Mouse (Mus musculus): ENCODE data around the gene Tcte2. TPM values are rescaled to one million over a fixed set of nuclear protein-coding genes. Genes with fewer than 3 reads are reported as not detected.

Gene Tcte2
- polyA plus RNA-seq, 1 experiment from 2014 or later: 0.49 TPM

DNA sequence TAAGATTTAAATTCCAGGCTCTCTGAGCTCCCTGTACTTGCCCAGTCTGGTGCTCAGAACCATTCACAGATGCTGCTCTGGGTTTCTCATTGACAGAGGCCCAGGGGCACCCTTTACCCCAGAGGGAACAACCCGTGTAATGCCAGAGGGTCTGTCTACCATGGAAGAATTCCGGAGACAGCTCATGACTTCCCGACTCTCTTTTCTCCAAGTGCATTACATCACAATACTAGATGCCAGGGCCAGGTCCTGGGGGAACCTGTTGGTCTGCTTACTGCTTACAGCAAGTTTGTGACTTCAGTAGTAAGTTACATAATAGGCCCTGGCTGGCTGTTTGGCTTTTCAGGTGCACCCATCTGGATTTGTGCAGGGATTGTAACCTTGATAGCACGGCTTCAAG is 47.0 kb downstream of the Tcte2 start:
- H3K4me2 ChIP-seq: no peak overlapping the region
- peaks cover 2% of the 10 kb centered on the region; the same call in 1 of the 2 replicates for H3K4me1 ChIP-seq
- WGBS (ENCODE audit: insufficient replicate concordance): 65% methylated on average over 4 of the region's 4 CpGs
- no peaks in the 10 kb centered on the region for H3K9me3 ChIP-seq (replicated peaks)
- no peak overlapping the region for H3K27ac ChIP-seq
- H3K36me3 ChIP-seq: no peaks in the 10 kb centered on the region
- H3K27me3 ChIP-seq (replicated peaks): no peaks in the 10 kb centered on the region
- H3K9ac ChIP-seq: no peak overlapping the region
- ATAC-seq: no peak
- no peak overlapping the region for H3K4me3 ChIP-seq

- Histone ChIP-seq H3K27ac (no peak overlapping the region), H3K4me2 (no peak overlapping the region), H3K9me3 (replicated peaks) (no peaks in the 10 kb centered on the region), H3K4me1 (peaks cover 7% of the 10 kb centered on the region; the same call in 1 of the 2 replicates), H3K27me3 (replicated peaks) (no peaks in the 10 kb centered on the region), H3K36me3 (no peaks in the 10 kb centered on the region), H3K9ac (no peak overlapping the region), H3K4me3 (no peak overlapping the region)
- no peak for ATAC-seq
- WGBS (ENCODE audit: insufficient replicate concordance): 73% methylated on average over 4 of the region's 4 CpGs
These were observed 47.5 kb downstream of the Tcte2 start for GRCm38 (mm10) chr17:13714128-13714527.

DNA sequence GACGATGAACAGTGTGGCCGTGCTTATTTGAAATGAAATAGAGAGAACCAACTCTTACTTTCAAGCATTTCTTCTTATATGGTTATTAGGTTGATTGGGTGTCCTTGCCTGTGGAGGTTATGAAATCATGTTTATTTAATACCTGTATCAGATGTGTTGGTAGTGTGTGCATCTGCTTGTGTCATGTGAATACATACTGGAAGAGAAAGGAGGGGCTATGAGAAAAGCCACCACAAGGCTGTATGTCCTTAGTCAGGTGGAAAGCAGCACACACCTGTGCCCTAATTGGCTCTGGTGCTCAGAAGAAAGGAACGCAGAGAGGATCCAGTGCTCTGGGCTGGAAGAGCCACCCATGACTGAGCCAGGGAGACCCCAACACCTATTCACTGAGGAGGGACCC is 49.1 kb downstream of the Tcte2 start:
- H3K9me3 ChIP-seq (replicated peaks): no peaks in the 10 kb centered on the region
- H3K4me2 ChIP-seq: no peak overlapping the region
- WGBS (ENCODE audit: insufficient replicate concordance): 84% methylated on average over 3 of the region's 3 CpGs
- H3K4me3 ChIP-seq: no peak overlapping the region
- H3K27me3 ChIP-seq (replicated peaks): no peaks in the 10 kb centered on the region
- peaks cover 7% of the 10 kb centered on the region; the same call in 1 of the 2 replicates for H3K4me1 ChIP-seq
- no peaks in the 10 kb centered on the region for H3K36me3 ChIP-seq
- H3K9ac ChIP-seq: no peak overlapping the region
- ATAC-seq: no peak
- no peak overlapping the region for H3K27ac ChIP-seq

GRCm38 (mm10) chr17:13712116-13712515 is 49.5 kb downstream of the Tcte2 start:
- Histone ChIP-seq H3K4me2 (no peak overlapping the region), H3K9me3 (replicated peaks) (no peaks in the 10 kb centered on the region), H3K36me3 (no peaks in the 10 kb centered on the region), H3K9ac (no peak overlapping the region), H3K4me1 (peaks cover 7% of the 10 kb centered on the region; the same call in 1 of the 2 replicates), H3K27ac (no peak overlapping the region), H3K27me3 (replicated peaks) (no peaks in the 10 kb centered on the region), H3K4me3 (no peak overlapping the region)
- no peak for ATAC-seq
- WGBS (ENCODE audit: insufficient replicate concordance): 44% methylated on average over 6 of the region's 6 CpGs

GRCm38 (mm10) chr17:13711173-13711572 is 50.5 kb downstream of the Tcte2 start:
- no peak for ATAC-seq
- Histone ChIP-seq H3K27me3 (replicated peaks) (no peaks in the 10 kb centered on the region), H3K36me3 (no peaks in the 10 kb centered on the region), H3K4me1 (peaks cover 7% of the 10 kb centered on the region; the same call in 1 of the 2 replicates), H3K9ac (no peak overlapping the region), H3K9me3 (replicated peaks) (no peaks in the 10 kb centered on the region), H3K4me2 (no peak overlapping the region), H3K27ac (no peak overlapping the region), H3K4me3 (no peak overlapping the region)
- 57% methylated on average over 5 of the region's 5 CpGs for WGBS (ENCODE audit: insufficient replicate concordance)

- Histone ChIP-seq H3K36me3 (no peaks in the 10 kb centered on the region), H3K27ac (no peak overlapping the region), H3K4me2 (no peak overlapping the region), H3K4me3 (no peak overlapping the region), H3K9me3 (replicated peaks) (no peaks in the 10 kb centered on the region), H3K4me1 (peaks cover 10% of the 10 kb centered on the region; the same call in 1 of the 2 replicates), H3K27me3 (replicated peaks) (no peaks in the 10 kb centered on the region), H3K9ac (no peak overlapping the region)
- ATAC-seq: no peak
- WGBS (ENCODE audit: insufficient replicate concordance): 41% methylated on average over 4 of the region's 4 CpGs
These were observed 56.1 kb downstream of the Tcte2 start for GRCm38 (mm10) chr17:13705481-13705921.

GRCm38 (mm10) chr17:13703611-13704320 is 57.9 kb downstream of the Tcte2 start:
- no peak for ATAC-seq
- Histone ChIP-seq H3K36me3 (no peaks in the 10 kb centered on the region), H3K9me3 (replicated peaks) (no peaks in the 10 kb centered on the region), H3K4me3 (no peak overlapping the region), H3K27me3 (replicated peaks) (no peaks in the 10 kb centered on the region), H3K4me2 (no peak overlapping the region), H3K9ac (no peak overlapping the region), H3K4me1 (0 out of 2 replicates have a peak, but pooled peaks cover 8% of the 10 kb centered on the region), H3K27ac (no peak overlapping the region)
- 31% methylated on average over 9 of the region's 9 CpGs for whole genome bisulfite sequencing (ENCODE audit: insufficient replicate concordance)

DNA sequence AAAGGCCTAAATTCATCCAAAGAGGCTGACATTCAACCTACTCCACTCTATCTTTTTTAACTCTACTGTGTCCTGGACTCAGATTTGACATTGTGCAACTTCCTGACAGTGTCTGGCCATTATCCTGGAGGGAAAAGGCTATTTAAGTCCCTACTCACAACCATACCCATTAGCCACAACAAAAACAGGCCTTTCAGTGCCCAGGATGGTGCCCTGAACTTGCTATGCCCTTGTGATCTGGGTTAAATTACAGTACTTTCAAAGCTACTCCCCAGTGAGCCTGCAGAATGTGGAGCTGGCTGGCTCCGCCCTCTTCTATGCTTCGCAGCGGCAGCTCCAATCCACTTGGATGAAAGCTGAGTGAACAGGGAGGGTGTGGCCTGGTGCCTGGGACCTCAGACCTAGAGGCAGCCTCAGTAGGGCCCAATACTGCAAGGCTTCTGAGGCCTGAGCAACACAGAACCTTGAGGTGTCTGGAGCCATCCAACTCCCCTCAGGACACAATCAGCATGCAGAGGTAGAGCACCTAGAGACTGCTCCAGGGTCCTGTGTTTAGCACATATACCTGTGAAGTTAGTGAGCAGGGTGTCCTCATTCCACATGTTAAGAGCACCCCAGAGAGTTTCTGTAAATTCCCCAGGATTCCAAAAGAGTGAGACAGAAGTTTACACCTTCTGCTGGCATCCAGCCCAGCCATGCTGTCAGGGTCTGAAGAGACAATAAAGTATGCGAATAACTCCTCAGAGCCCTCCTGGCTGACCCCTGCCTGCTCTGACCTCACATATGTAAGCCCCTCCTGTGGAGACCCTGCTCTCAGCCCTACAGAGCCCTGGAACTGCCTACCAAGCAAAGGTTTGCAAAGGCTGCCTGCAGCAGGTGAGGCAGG is 61.3 kb downstream of the Tcte2 start:
- no peaks in the 10 kb centered on the region for H3K36me3 ChIP-seq
- peak; percentile 42 for ATAC-seq
- no peak overlapping the region for H3K4me2 ChIP-seq
- H3K27me3 ChIP-seq (replicated peaks): no peaks in the 10 kb centered on the region
- no peaks in the 10 kb centered on the region for H3K9me3 ChIP-seq (replicated peaks)
- H3K9ac ChIP-seq: no peak overlapping the region
- 29% methylated on average over 4 of the region's 4 CpGs for WGBS (ENCODE audit: insufficient replicate concordance)
- peak overlapping the region; percentile 67 for H3K27ac ChIP-seq
- H3K4me1 ChIP-seq: 0 out of 2 replicates have a peak, but pooled peaks cover 8% of the 10 kb centered on the region
- H3K4me3 ChIP-seq: no peak overlapping the region

DNA sequence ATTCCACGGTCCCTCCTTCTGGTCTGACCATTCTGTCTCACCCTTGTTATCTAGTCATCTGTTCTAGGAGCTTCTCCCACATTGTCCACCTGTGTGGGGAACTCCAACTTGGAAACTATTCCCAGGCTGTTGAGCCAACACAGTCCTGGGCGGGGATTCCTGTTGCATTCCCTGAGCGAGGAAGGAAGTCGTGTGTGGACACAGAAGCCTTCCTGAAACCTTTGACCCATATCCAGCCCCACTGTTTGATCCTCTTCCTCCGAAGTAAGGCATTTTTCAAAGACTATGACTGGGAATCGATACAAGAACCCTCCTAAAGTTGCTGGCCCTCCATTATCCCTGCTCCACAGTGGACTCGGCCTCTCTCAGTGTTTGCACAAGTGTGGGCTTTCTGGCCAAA is 61.9 kb downstream of the Tcte2 start:
- no peak overlapping the region for H3K4me3 ChIP-seq
- no peak overlapping the region for H3K4me2 ChIP-seq
- ATAC-seq: 0 out of 2 replicates have a peak, but pooled peaks have one; percentile 9
- H3K36me3 ChIP-seq: no peaks in the 10 kb centered on the region
- 31% methylated on average over 7 of the region's 7 CpGs for WGBS (ENCODE audit: insufficient replicate concordance)
- H3K9ac ChIP-seq: no peak overlapping the region
- no peaks in the 10 kb centered on the region for H3K9me3 ChIP-seq (replicated peaks)
- H3K27ac ChIP-seq: peak overlapping the region; percentile 67
- H3K4me1 ChIP-seq: 0 out of 2 replicates have a peak, but pooled peaks cover 8% of the 10 kb centered on the region
- no peaks in the 10 kb centered on the region for H3K27me3 ChIP-seq (replicated peaks)

DNA sequence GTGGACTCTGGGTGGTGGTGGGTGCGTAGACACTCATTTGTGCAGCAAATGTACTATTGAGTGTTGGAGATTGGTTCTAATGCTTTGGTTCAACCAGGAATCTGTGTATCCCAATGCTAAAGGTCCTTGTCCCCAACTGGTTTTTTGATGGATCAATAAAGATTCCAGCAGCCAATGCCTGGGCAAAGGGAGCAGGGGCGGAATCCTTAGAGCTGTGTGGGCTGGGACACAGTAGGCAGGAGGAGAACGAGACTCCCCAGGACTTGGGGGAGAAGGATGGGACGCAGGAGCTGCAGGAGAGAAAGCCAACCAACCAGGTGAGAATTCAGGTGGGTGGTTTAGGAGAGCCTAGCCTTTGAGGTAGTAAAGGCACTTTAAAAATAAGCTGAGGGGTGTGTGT is 63.4 kb downstream of the Tcte2 start:
- Histone ChIP-seq H3K27me3 (replicated peaks) (no peaks in the 10 kb centered on the region), H3K27ac (no peak overlapping the region), H3K4me1 (0 out of 2 replicates have a peak, but pooled peaks cover 8% of the 10 kb centered on the region), H3K9ac (no peak overlapping the region), H3K36me3 (no peaks in the 10 kb centered on the region), H3K4me2 (no peak overlapping the region), H3K4me3 (no peak overlapping the region), H3K9me3 (replicated peaks) (no peaks in the 10 kb centered on the region)
- WGBS (ENCODE audit: insufficient replicate concordance): 54% methylated on average over 4 of the region's 4 CpGs
- ATAC-seq: no peak

- Histone ChIP-seq H3K4me2 (no peak overlapping the region), H3K27ac (no peak overlapping the region), H3K27me3 (replicated peaks) (no peaks in the 10 kb centered on the region), H3K9ac (no peak overlapping the region), H3K36me3 (no peaks in the 10 kb centered on the region), H3K4me1 (0 out of 2 replicates have a peak, but pooled peaks cover 8% of the 10 kb centered on the region), H3K9me3 (replicated peaks) (no peaks in the 10 kb centered on the region), H3K4me3 (no peak overlapping the region)
- WGBS (ENCODE audit: insufficient replicate concordance): 66% methylated on average over 2 of the region's 2 CpGs
- ATAC-seq: no peak
These were observed 64.0 kb downstream of the Tcte2 start for GRCm38 (mm10) chr17:13697646-13698045.

DNA sequence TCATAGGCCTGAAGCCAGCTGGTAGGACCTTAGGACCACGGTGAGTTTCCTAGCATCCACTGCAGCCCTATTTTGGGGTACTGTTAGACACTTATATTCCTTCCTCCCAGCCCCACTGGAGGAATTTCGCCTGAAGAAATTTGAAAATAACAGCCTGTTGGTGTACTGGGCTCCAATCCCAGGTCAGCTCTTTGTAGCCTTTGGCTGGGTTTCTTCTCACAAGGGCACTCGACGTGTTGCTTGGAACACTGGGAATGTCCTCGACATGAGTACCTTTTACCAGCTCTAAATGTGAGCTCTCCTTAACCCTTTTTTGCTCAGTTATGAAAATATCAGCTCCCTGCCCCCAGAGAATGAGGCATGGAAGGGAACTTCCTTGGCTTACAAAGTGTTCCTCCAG is 65.7 kb downstream of the Tcte2 start:
- Histone ChIP-seq H3K4me3 (no peak overlapping the region), H3K9me3 (replicated peaks) (no peaks in the 10 kb centered on the region), H3K9ac (no peak overlapping the region), H3K36me3 (no peaks in the 10 kb centered on the region), H3K27ac (no peak overlapping the region), H3K27me3 (replicated peaks) (no peaks in the 10 kb centered on the region), H3K4me1 (0 out of 2 replicates have a peak, but pooled peaks cover 8% of the 10 kb centered on the region), H3K4me2 (no peak overlapping the region)
- no peak for ATAC-seq
- WGBS (ENCODE audit: insufficient replicate concordance): 54% methylated on average over 5 of the region's 5 CpGs

Measured in liver, embryonic 12.5 days (tissue).